Mouse (Mus musculus): ENCODE measurements around the gene Ube2o. TPM values are rescaled to one million over a fixed set of nuclear protein-coding genes. Genes with fewer than 3 reads are reported as not detected.

Gene Ube2o
- 3.1 and 3.7 TPM in 2 replicates for polyA plus RNA-seq (2015; fragmentation: Nextera tagmentation; extraction: Ambion mirVana)

GRCm38 (mm10) chr11:116581376-116581814 is at the start of gene Ube2o:
Ube2o (minus strand) TSS chr11:116581447.
- peak within 1 kb of the TSS; percentile 93 for H3K9ac ChIP-seq (ENCODE audit: low read depth, low read length)
- peak; percentile 89 for ATAC-seq
- no peaks in the 10 kb centered on the region for H3K27me3 ChIP-seq (replicated peaks; ENCODE audit: control insufficient read depth, insufficient read depth, low read length)
- 1% methylated on average over 49 of the region's 51 CpGs for WGBS
- H3K9me3 ChIP-seq (ENCODE audit: control insufficient read depth, low read length), result no peaks in the 10 kb centered on the region
- H3K4me2 ChIP-seq (ENCODE audit: low read depth, low read length), result peak within 1 kb of the TSS; percentile 86
- peaks cover 5% of the 10 kb centered on the region for H3K4me1 ChIP-seq (ENCODE audit: control insufficient read depth, insufficient read depth, low read length)
- no peaks in the 10 kb centered on the region for H3K36me3 ChIP-seq (ENCODE audit: control insufficient read depth, insufficient read depth, low read length)
- H3K4me3 ChIP-seq (ENCODE audit: low read length), result peak within 1 kb of the TSS; percentile 98
- peak within 1 kb of the TSS; percentile 70; the same call in 1 of the 2 replicates for H3K27ac ChIP-seq (ENCODE audit: low read length)

DNA sequence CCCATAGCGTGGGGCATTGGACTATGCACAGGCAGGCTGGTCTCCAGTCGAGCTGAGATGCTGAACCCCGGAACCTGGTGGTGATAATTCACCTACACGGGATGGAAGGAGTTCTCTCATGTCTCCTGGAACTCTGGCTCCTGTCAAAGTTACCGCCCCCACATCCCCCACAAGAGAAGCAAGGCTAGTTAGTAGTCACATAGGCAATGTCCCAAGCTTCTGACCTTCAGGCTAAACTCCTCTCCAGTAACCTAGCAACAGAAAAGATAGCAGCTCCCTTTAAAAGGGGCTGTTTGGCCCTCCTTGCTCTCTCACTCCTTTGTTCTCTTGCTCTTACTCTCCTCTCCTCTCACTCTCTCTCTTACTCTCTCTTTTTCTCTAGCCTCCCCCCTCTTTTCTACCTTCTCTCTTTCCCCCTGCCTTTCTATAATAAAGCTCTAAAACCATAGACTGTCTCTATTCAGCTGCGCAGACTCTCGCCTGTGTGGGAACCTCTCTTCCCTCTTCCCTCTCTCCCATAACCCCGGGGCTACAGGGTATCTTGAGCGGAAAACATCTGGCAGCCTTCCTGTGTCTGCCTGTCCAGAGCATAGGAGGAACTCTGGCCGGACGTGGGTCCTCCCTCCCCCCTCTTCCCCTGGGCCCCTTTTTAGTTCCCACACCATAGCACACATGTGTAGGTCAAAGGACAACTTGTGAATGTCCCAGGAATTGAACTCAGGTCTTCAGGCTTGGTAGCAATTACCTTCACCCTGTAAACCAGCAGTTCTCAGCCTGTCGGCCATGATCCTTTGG is 49.1 kb upstream of the Ube2o start:
- Histone ChIP-seq H3K9me3 (ENCODE audit: control insufficient read depth, low read length) (no peaks in the 10 kb centered on the region), H3K4me1 (ENCODE audit: control insufficient read depth, insufficient read depth, low read length) (no peaks in the 10 kb centered on the region), H3K27me3 (replicated peaks; ENCODE audit: control insufficient read depth, insufficient read depth, low read length) (no peaks in the 10 kb centered on the region), H3K36me3 (ENCODE audit: control insufficient read depth, insufficient read depth, low read length) (no peaks in the 10 kb centered on the region), H3K4me3 (ENCODE audit: low read length) (no peak overlapping the region), H3K27ac (ENCODE audit: low read length) (no peak overlapping the region), H3K9ac (ENCODE audit: low read depth, low read length) (no peak overlapping the region), H3K4me2 (ENCODE audit: low read depth, low read length) (no peak overlapping the region)
- 50% methylated on average over 12 of the region's 12 CpGs for WGBS
- ATAC-seq, result no peak

DNA sequence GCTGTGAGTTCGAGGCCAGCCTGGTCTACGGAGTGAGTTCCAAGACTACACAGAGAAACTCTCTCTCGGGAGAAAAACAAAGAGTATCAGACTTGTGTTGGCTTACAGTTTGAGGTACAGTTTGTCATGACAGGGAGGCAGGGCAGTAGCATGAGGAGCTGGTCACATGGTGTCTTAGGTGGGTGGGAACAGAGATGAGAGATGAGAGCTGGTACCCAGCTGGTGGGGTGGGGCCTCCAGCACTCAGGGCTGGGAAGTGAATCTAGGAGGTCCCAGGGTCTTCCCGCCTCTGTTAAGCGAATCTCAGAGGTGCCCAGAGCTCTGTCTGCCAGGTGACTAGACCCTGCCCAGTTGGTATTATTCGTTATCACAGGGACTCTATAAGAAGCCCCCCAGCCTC is 48.2 kb upstream of the Ube2o start:
- Histone ChIP-seq H3K36me3 (ENCODE audit: control insufficient read depth, insufficient read depth, low read length) (no peaks in the 10 kb centered on the region), H3K4me2 (ENCODE audit: low read depth, low read length) (no peak overlapping the region), H3K4me1 (ENCODE audit: control insufficient read depth, insufficient read depth, low read length) (peaks cover 3% of the 10 kb centered on the region), H3K27me3 (replicated peaks; ENCODE audit: control insufficient read depth, insufficient read depth, low read length) (no peaks in the 10 kb centered on the region), H3K27ac (ENCODE audit: low read length) (no peak overlapping the region), H3K4me3 (ENCODE audit: low read length) (no peak overlapping the region), H3K9ac (ENCODE audit: low read depth, low read length) (no peak overlapping the region), H3K9me3 (ENCODE audit: control insufficient read depth, low read length) (no peaks in the 10 kb centered on the region)
- 90% methylated on average over 6 of the region's 6 CpGs for WGBS
- no peak for ATAC-seq

DNA sequence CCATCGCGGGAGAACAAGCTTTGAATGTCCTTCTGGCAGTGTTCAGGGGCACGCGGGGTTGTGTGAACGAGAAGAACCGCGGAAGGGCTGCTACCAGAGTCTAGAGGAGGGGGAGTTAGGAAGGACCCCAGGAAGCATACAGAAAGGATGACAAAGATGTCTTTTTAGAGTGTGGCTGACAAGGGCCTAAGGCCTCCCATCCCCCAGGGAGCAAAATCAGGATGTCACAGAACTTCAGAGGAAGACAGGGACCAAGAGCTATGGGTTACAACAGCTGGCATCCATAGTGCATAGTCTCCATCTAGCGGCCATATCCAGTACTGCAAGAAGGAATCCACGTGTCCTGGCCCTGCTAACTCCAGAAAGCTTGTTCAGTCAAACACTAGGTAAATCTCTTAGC is 47.5 kb upstream of the Ube2o start:
- Histone ChIP-seq H3K27ac (ENCODE audit: low read length) (no peak overlapping the region), H3K4me1 (ENCODE audit: control insufficient read depth, insufficient read depth, low read length) (peaks cover 6% of the 10 kb centered on the region), H3K27me3 (replicated peaks; ENCODE audit: control insufficient read depth, insufficient read depth, low read length) (no peaks in the 10 kb centered on the region), H3K4me2 (ENCODE audit: low read depth, low read length) (no peak overlapping the region), H3K9me3 (ENCODE audit: control insufficient read depth, low read length) (no peaks in the 10 kb centered on the region), H3K36me3 (ENCODE audit: control insufficient read depth, insufficient read depth, low read length) (no peaks in the 10 kb centered on the region), H3K9ac (ENCODE audit: low read depth, low read length) (no peak overlapping the region), H3K4me3 (ENCODE audit: low read length) (no peak overlapping the region)
- no peak for ATAC-seq
- WGBS, result 60% methylated on average over 9 of the region's 9 CpGs

- Histone ChIP-seq H3K27me3 (replicated peaks; ENCODE audit: control insufficient read depth, insufficient read depth, low read length) (no peaks in the 10 kb centered on the region), H3K36me3 (ENCODE audit: control insufficient read depth, insufficient read depth, low read length) (no peaks in the 10 kb centered on the region), H3K9ac (ENCODE audit: low read depth, low read length) (no peak overlapping the region), H3K4me1 (ENCODE audit: control insufficient read depth, insufficient read depth, low read length) (peaks cover 19% of the 10 kb centered on the region), H3K4me3 (ENCODE audit: low read length) (no peak overlapping the region), H3K4me2 (ENCODE audit: low read depth, low read length) (no peak overlapping the region), H3K9me3 (ENCODE audit: control insufficient read depth, low read length) (no peaks in the 10 kb centered on the region), H3K27ac (ENCODE audit: low read length) (no peak overlapping the region)
- no peak for ATAC-seq
- 37% methylated on average over 10 of the region's 10 CpGs for WGBS
Measured at GRCm38 (mm10) chr11:116627072-116628020, 46.1 kb upstream of the Ube2o start.

DNA sequence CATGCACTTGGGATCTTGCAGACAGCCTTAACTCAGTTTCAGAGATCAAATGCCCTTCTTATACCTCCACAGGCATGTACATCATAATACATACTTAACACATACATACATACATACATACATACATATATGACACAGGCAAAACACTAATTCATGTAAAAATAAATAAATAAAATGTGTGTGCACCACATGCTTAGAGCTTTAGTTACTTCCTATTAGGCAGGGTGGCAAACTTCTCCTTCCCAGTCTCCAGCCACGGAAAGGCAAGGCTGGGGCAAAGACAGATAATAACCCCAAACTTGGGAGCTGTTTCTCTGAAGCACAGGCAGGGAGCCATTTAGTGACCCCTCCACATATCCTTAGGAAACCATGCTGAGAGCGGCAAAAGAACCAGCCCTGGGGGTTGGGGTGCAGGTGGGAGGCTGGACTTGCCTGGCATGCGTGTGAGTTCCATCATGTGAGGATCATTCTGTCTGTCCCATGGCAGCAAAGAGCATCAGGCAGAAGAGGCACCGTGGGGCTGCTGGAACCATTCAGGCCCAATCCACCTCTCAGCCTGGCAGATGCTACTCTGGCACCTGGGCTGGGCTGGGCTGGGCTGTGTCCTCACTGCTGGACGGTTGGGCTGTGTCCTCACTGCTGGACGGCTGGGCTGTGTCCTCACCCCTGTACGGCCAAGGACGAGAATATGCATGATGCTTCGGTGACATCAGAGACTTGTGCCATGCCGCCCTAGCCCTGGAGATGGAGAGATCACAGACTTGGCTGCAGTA is 45.2 kb upstream of the Ube2o start, which contains the start of gene Rhbdf2:
Gene Rhbdf2, minus strand, starts transcription at position 721 of the 773 bp plus-strand sequence.
- H3K9ac ChIP-seq (ENCODE audit: low read depth, low read length), result no peak within 1 kb of the TSS
- no peak within 1 kb of the TSS for H3K4me2 ChIP-seq (ENCODE audit: low read depth, low read length)
- no peaks in the 10 kb centered on the region for H3K9me3 ChIP-seq (ENCODE audit: control insufficient read depth, low read length)
- WGBS, result 74% methylated on average over 10 of the region's 10 CpGs
- H3K27me3 ChIP-seq (replicated peaks; ENCODE audit: control insufficient read depth, insufficient read depth, low read length), result no peaks in the 10 kb centered on the region
- peaks cover 27% of the 10 kb centered on the region for H3K4me1 ChIP-seq (ENCODE audit: control insufficient read depth, insufficient read depth, low read length)
- no peak within 1 kb of the TSS for H3K27ac ChIP-seq (ENCODE audit: low read length)
- no peak for ATAC-seq
- no peak within 1 kb of the TSS for H3K4me3 ChIP-seq (ENCODE audit: low read length)
- H3K36me3 ChIP-seq (ENCODE audit: control insufficient read depth, insufficient read depth, low read length), result no peaks in the 10 kb centered on the region

DNA sequence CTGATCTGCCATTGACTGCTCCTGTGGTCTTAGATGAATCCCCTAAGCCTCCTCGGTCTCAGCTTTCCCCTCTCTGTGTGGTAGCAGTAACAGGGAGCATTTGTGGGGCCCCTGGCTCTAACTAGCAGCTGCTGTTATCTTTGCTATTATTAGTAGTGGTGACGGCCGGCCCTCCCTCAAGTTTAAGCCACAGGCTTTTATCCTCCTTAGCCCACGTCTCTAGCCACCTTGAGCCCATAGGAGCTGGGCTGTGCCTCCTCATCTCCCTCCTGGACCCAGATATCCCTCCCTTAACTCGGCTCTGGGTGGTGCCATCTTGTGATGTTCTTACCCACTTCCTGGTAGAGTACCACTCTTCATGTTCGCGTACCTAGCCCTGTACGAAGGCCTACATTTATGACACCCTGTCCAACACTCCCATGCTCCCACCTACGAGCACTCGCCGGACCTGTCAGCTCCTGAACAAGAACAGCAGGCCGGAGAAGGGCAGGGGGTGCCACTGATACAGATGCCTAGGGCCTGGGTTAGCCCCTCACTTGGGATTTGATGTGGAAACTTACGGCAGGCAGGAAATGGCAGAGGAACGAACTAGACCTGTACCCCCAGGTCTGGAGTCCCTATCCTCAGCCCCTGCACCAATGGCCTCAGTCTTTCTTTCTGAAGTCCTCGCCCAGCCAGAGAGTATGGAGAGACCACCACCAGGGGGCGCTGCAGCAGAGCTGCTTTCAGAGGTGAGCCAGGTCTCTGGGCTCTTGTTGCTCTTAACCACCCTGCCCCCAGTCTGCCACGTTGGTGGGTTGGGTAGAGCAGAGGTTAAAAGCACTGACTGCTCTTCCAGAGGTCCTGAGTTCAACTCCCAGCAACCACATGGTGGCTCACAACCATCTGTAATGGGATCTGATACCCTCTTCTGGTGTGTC is 44.1 kb upstream of the Ube2o start:
- no peak overlapping the region for H3K27ac ChIP-seq (ENCODE audit: low read length)
- no peaks in the 10 kb centered on the region for H3K36me3 ChIP-seq (ENCODE audit: control insufficient read depth, insufficient read depth, low read length)
- no peak overlapping the region for H3K9ac ChIP-seq (ENCODE audit: low read depth, low read length)
- 74% methylated on average over 17 of the region's 17 CpGs for WGBS
- no peaks in the 10 kb centered on the region for H3K27me3 ChIP-seq (replicated peaks; ENCODE audit: control insufficient read depth, insufficient read depth, low read length)
- no peaks in the 10 kb centered on the region for H3K9me3 ChIP-seq (ENCODE audit: control insufficient read depth, low read length)
- peaks cover 38% of the 10 kb centered on the region for H3K4me1 ChIP-seq (ENCODE audit: control insufficient read depth, insufficient read depth, low read length)
- no peak overlapping the region for H3K4me2 ChIP-seq (ENCODE audit: low read depth, low read length)
- ATAC-seq, result no peak
- H3K4me3 ChIP-seq (ENCODE audit: low read length), result no peak overlapping the region

- ATAC-seq, result peak; percentile 73
- H3K4me3 ChIP-seq (ENCODE audit: low read length), result peak overlapping the region; percentile 68
- H3K4me2 ChIP-seq (ENCODE audit: low read depth, low read length), result peak overlapping the region; percentile 77
- H3K27ac ChIP-seq (ENCODE audit: low read length), result peak overlapping the region; percentile 63
- H3K4me1 ChIP-seq (ENCODE audit: control insufficient read depth, insufficient read depth, low read length), result peaks cover 49% of the 10 kb centered on the region
- H3K9ac ChIP-seq (ENCODE audit: low read depth, low read length), result peak overlapping the region; percentile 79
- H3K36me3 ChIP-seq (ENCODE audit: control insufficient read depth, insufficient read depth, low read length), result no peaks in the 10 kb centered on the region
- H3K27me3 ChIP-seq (replicated peaks; ENCODE audit: control insufficient read depth, insufficient read depth, low read length), result no peaks in the 10 kb centered on the region
- 13% methylated on average over 42 of the region's 42 CpGs for WGBS
- no peaks in the 10 kb centered on the region for H3K9me3 ChIP-seq (ENCODE audit: control insufficient read depth, low read length)
Measured at GRCm38 (mm10) chr11:116624131-116624832, 43.0 kb upstream of the Ube2o start.

Data from intestine, embryonic 16.5 days (tissue).